Mouse (Mus musculus) limb, embryonic 15.5 days (tissue): Measurements from ENCODE around the gene Frrs1l. TPM values are rescaled to one million over a fixed set of nuclear protein-coding genes. Genes with fewer than 3 reads are reported as not detected.
A peak's percentile ranks its signal among the peaks of the same experiment; 100 is the strongest.

Source experiments
- ATAC-seq: fragments of 200-750 bp; cut with Nextera tagmentation; 2 replicates; pipeline ENCODE4 v1.8.0; 2017; ENCODE audit warnings: low read depth, moderate TSS enrichment; ENCODE audit not compliant: insufficient number of reproducible peaks, low FRiP score, low TSS enrichment
- H3K27ac ChIP-seq: fragments of 300-500 bp; sonication (generic); 2 replicates; pipeline ENCODE4 v1.5.1; 2015; ENCODE audit warnings: moderate library complexity, mild to moderate bottlenecking, inconsistent platforms
- H3K27me3 ChIP-seq: fragments of 300-500 bp; sonication (generic); 2 replicates; pipeline ENCODE4 v1.6.1; 2015; ENCODE audit warnings: inconsistent platforms
- H3K36me3 ChIP-seq: fragments of 300-500 bp; sonication (generic); 2 replicates; pipeline ENCODE4 v1.6.1; 2015; ENCODE audit warnings: inconsistent platforms
- H3K4me1 ChIP-seq: fragments of 300-500 bp; sonication (generic); 2 replicates; pipeline ENCODE4 v1.6.1; 2015; ENCODE audit warnings: inconsistent platforms
- H3K4me2 ChIP-seq: fragments of 300-500 bp; sonication (generic); 2 replicates; pipeline ENCODE4 v1.6.1; 2015; ENCODE audit warnings: mild to moderate bottlenecking, inconsistent platforms
- H3K4me3 ChIP-seq: fragments of 300-500 bp; sonication (generic); 2 replicates; pipeline ENCODE4 v1.5.1; 2015; ENCODE audit warnings: mild to moderate bottlenecking, inconsistent platforms
- H3K9ac ChIP-seq: fragments of 300-500 bp; sonication (generic); 2 replicates; pipeline ENCODE4 v1.6.1; 2015; ENCODE audit warnings: inconsistent platforms
- H3K9me3 ChIP-seq: fragments of 300-500 bp; sonication (generic); 2 replicates; pipeline ENCODE4 v1.6.1; 2016; ENCODE audit warnings: inconsistent platforms
- WGBS: fragments of 180-500 bp; shearing (Covaris S2); methylation state at CpG from one replicate; pipeline ENCODE4 v1.1.7; 2015; 5-methylcytosine and 5-hydroxymethylcytosine counted together
- polyA plus RNA-seq: library from polyadenylated mRNA; unstranded; fragments of >200 nt; fragmentation: Nextera tagmentation; extraction: Ambion mirVana; gene quantifications from 2 replicates; pipeline ENCODE4 v1.2.1, GENCODE M21; 2015

Frrs1l gene
- polyA plus RNA-seq, 1 experiment from 2014 or later, result 2.5 TPM

DNA sequence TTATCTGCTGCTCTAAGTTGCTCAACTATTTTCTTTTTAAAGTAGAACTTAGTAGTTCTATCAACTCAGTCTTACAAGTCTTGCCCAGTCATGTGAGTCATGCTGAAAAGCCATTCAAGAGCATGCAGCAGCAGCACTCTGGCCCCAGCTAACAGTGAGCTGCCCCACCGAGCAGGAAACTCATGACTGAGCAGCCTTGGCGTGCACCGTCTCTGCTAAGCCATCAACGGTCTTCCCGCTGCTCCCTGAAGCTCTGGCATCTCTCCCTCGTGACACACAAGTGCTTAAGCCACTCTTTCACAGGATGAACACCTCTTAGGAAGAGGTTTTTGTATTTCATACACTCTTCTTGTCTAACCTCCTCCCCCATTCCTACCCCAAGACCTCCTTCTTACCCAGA lies 53.1 kb downstream of the Frrs1l start:
- ATAC-seq, result no peak
- Histone ChIP-seq H3K4me3 (no peak overlapping the region), H3K9ac (no peak overlapping the region), H3K36me3 (peaks cover 41% of the 10 kb centered on the region), H3K4me1 (0 out of 2 replicates have a peak, but pooled peaks cover 4% of the 10 kb centered on the region), H3K27ac (no peak overlapping the region), H3K4me2 (no peak overlapping the region), H3K27me3 (no peaks in the 10 kb centered on the region), H3K9me3 (no peaks in the 10 kb centered on the region)
- 59% methylated on average over 6 of the region's 6 CpGs for WGBS

DNA sequence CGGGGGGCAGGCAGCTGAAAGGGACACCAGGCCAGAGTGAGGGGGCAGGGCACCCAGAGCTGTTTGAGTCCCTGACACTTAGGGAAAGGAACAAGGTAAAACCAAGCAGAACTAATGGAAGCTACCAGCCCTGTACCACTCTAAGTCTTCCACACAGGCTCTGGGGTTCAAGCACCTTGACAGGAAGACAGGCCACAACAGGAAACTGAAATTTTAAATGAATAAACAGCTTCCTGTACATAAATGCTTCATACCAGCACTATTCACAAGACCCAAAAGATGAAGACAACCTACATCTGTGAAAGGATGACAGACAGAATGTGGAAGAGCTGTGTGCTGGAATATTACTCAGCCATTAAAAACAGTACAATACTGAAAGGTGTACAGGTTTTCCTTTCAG lies 54.9 kb downstream of the Frrs1l start:
- no peaks in the 10 kb centered on the region for H3K9me3 ChIP-seq
- WGBS, result no CpG with 5 or more reads among the region's 1 CpGs
- H3K4me1 ChIP-seq, result no peaks in the 10 kb centered on the region
- no peak overlapping the region for H3K27ac ChIP-seq
- no peak overlapping the region for H3K4me3 ChIP-seq
- no peaks in the 10 kb centered on the region for H3K27me3 ChIP-seq
- H3K4me2 ChIP-seq, result no peak overlapping the region
- no peak for ATAC-seq
- H3K9ac ChIP-seq, result no peak overlapping the region
- peaks cover 46% of the 10 kb centered on the region for H3K36me3 ChIP-seq

DNA sequence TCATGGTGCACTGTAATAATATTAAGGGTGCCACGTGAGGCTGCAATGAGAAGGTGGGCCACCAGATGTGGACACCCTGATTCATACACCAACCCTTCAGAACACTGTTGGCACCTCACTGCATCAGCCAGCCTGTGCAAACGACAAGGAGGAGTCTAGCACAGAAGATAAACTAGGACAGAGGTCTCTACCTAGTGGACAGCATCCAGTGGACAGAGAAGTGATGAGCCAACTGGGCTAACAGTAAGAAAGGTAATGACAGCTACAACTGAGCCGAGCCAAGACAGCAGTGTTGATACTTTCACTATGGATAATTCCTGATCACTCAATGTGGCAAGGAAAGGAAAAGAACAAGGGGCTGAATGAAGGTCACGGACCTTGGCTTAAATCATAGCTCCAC lies 57.0 kb downstream of the Frrs1l start:
- no peak overlapping the region for H3K9ac ChIP-seq
- H3K27me3 ChIP-seq, result no peaks in the 10 kb centered on the region
- H3K4me1 ChIP-seq, result no peaks in the 10 kb centered on the region; the same call in 1 of the 2 replicates
- WGBS, result 96% methylated on average over 4 of the region's 4 CpGs
- H3K27ac ChIP-seq, result no peak overlapping the region
- no peak overlapping the region for H3K4me3 ChIP-seq
- no peaks in the 10 kb centered on the region for H3K9me3 ChIP-seq
- no peak overlapping the region for H3K4me2 ChIP-seq
- ATAC-seq, result no peak
- peaks cover 51% of the 10 kb centered on the region for H3K36me3 ChIP-seq

DNA sequence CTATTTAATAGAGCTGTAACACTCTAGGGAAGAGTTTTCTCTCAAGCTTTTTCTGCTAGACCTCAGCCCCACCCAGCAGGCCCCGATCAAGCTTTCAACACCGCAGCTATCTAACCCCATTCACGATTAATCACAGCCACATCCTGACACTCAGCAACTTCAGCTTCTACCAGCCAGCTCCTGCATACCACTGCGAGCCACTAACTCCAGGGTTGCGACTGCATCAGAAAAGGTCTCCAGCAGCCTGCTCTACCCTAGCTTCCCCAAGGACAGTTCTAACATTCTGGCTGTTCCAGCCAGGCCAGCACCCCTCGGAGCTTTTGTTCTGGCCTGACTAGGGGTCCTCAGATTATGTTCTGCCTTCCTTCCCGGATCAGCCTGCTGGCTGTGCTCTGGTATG lies 58.1 kb downstream of the Frrs1l start:
- 70% methylated on average over 7 of the region's 7 CpGs for WGBS
- H3K4me3 ChIP-seq, result no peak overlapping the region
- no peaks in the 10 kb centered on the region; the same call in 1 of the 2 replicates for H3K4me1 ChIP-seq
- peaks cover 54% of the 10 kb centered on the region for H3K36me3 ChIP-seq
- H3K4me2 ChIP-seq, result no peak overlapping the region
- H3K27me3 ChIP-seq, result no peaks in the 10 kb centered on the region
- H3K9me3 ChIP-seq, result no peaks in the 10 kb centered on the region
- no peak for ATAC-seq
- no peak overlapping the region for H3K27ac ChIP-seq
- no peak overlapping the region for H3K9ac ChIP-seq

GRCm38 (mm10) chr4:56930312-56930711 lies 59.9 kb downstream of the Frrs1l start:
- H3K27me3 ChIP-seq, result no peaks in the 10 kb centered on the region
- no peaks in the 10 kb centered on the region for H3K9me3 ChIP-seq
- H3K4me2 ChIP-seq, result no peak overlapping the region
- H3K27ac ChIP-seq, result no peak overlapping the region
- H3K4me3 ChIP-seq, result no peak overlapping the region
- ATAC-seq, result no peak
- H3K9ac ChIP-seq, result no peak overlapping the region
- no peaks in the 10 kb centered on the region; the same call in 1 of the 2 replicates for H3K4me1 ChIP-seq
- 77% methylated on average over 4 of the region's 4 CpGs for WGBS
- H3K36me3 ChIP-seq, result peaks cover 54% of the 10 kb centered on the region

DNA sequence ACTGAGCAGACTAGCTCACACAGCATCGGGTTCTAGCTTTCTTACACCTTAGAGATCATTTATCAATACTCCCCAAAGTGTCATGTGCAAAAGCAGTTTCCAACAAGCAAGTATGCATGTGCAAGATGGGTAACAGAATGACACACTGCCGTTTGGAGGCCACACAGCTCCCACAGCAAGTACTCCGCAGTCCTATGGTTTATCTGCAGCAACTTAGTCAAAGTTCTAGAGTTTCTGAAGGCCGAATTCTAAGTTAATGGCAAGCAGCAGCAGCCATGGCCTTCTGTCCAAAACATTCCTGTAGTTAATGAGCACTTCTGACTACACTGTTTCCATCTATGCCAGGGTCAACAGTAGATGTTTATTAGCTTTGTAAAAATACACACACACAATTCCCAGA lies 63.2 kb downstream of the Frrs1l start:
- Histone ChIP-seq H3K27ac (no peak overlapping the region), H3K9me3 (no peaks in the 10 kb centered on the region), H3K36me3 (peaks cover 58% of the 10 kb centered on the region), H3K4me2 (no peak overlapping the region), H3K9ac (no peak overlapping the region), H3K4me1 (no peaks in the 10 kb centered on the region; the same call in 1 of the 2 replicates), H3K4me3 (no peak overlapping the region), H3K27me3 (no peaks in the 10 kb centered on the region)
- no peak for ATAC-seq
- WGBS, result 69% methylated on average over 4 of the region's 4 CpGs

DNA sequence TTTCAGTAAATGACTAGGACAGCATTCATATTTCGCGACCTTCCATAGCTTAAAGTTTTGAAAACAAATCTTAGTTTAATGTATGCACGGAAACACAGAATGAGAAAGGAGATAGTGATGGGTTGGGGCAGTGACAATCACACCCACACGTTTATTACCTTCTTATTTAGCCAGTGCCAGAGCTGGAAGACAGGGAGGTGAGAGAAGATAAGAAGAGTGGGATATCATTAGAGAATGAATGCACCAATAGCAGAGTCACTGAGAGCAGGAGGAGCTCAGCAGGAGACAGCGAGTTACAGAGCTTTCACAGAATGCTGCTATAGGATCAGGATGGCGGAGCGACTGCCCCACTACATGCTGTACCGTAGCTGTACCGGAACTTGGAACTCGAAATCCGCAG lies 68.0 kb downstream of the Frrs1l start:
- H3K4me1 ChIP-seq, result no peaks in the 10 kb centered on the region
- WGBS, result 94% methylated on average over 11 of the region's 11 CpGs
- no peak for ATAC-seq
- no peaks in the 10 kb centered on the region for H3K9me3 ChIP-seq
- no peak overlapping the region for H3K4me2 ChIP-seq
- H3K27ac ChIP-seq, result no peak overlapping the region
- H3K36me3 ChIP-seq, result peaks cover 58% of the 10 kb centered on the region
- H3K9ac ChIP-seq, result no peak overlapping the region
- no peaks in the 10 kb centered on the region for H3K27me3 ChIP-seq
- H3K4me3 ChIP-seq, result no peak overlapping the region

DNA sequence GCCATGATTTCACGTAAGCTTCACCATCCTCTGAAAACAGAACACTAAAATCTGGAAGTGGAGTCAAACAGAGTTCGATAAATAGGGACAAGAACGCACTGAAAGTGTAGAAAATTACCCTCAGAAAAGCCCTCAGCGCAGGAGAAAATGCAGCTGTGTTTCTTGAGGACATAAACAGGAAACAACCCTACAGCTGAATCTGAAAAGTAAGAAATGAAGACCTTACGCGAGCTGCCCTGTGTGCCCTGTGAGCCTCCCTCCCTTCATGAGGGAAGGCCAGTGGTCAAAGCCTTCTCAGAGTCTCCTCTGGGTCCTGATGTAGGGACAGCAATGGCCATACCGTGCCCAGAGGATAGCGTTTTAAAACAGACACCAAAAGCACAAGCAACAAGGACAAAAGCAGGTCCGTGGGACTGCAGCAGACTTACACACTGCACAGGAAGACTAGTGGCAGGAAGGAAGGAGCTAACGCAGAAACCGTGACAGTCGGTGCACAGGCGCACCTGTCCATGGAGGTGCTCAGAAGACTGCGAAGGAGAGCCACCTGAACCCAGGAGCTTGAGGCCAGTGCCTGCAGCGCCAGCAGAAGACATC lies 74.4 kb downstream of the Frrs1l start:
- Histone ChIP-seq H3K9ac (no peak overlapping the region), H3K9me3 (no peaks in the 10 kb centered on the region), H3K4me3 (no peak overlapping the region), H3K36me3 (peaks cover 45% of the 10 kb centered on the region), H3K27ac (no peak overlapping the region), H3K4me2 (no peak overlapping the region), H3K27me3 (no peaks in the 10 kb centered on the region), H3K4me1 (no peaks in the 10 kb centered on the region; the same call in 1 of the 2 replicates)
- ATAC-seq, result no peak
- 87% methylated on average over 15 of the region's 15 CpGs for WGBS

GRCm38 (mm10) chr4:56914761-56915160 lies 75.4 kb downstream of the Frrs1l start:
- H3K4me3 ChIP-seq, result no peak overlapping the region
- no peak for ATAC-seq
- no peak overlapping the region for H3K4me2 ChIP-seq
- 90% methylated on average over 1 of the region's 1 CpGs for WGBS
- no peaks in the 10 kb centered on the region for H3K9me3 ChIP-seq
- H3K27me3 ChIP-seq, result no peaks in the 10 kb centered on the region
- no peak overlapping the region for H3K9ac ChIP-seq
- no peaks in the 10 kb centered on the region; the same call in 1 of the 2 replicates for H3K4me1 ChIP-seq
- H3K27ac ChIP-seq, result peak overlapping the region; percentile 30; the same call in 1 of the 2 replicates
- H3K36me3 ChIP-seq, result peaks cover 46% of the 10 kb centered on the region

- H3K4me3 ChIP-seq, result no peak overlapping the region
- no peak for ATAC-seq
- H3K27ac ChIP-seq, result peak overlapping the region; percentile 30
- WGBS, result 84% methylated on average over 6 of the region's 6 CpGs
- no peak overlapping the region for H3K4me2 ChIP-seq
- H3K9ac ChIP-seq, result no peak overlapping the region
- peaks cover 50% of the 10 kb centered on the region for H3K36me3 ChIP-seq
- no peaks in the 10 kb centered on the region for H3K9me3 ChIP-seq
- H3K27me3 ChIP-seq, result no peaks in the 10 kb centered on the region
- H3K4me1 ChIP-seq, result no peaks in the 10 kb centered on the region; the same call in 1 of the 2 replicates
Measured at GRCm38 (mm10) chr4:56914338-56914737, 75.9 kb downstream of the Frrs1l start.

DNA sequence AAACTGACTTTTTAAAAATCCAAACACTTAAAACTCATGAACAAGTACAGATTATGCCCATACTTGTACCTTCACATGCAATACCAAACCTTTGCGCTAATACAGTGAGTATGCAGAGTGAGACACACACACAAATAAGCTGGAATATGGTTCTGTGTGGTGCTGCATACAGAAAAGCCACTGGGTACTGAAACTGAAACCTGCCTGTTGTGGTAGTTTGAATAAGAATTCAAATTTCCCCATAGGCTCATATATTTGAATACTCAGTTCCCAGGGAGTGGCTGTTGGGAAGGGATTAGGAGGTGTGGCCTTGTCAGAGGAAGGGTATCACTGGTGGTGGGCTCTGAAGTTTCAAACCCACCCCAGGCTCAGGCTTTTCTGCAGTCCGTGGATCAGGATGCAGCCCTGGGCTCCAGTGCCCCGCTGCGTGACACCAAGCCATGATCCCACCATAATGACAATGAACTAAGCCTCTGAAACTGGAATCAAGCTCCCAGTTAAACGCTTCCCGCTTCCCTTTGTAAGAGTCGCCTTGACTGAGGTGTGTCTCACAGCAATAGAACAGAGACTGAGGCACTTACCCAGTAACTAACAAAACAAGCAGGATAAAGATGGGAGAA lies 77.7 kb downstream of the Frrs1l start:
- H3K27ac ChIP-seq, result no peak overlapping the region
- no peaks in the 10 kb centered on the region for H3K9me3 ChIP-seq
- no peak for ATAC-seq
- H3K9ac ChIP-seq, result no peak overlapping the region
- WGBS, result 90% methylated on average over 7 of the region's 7 CpGs
- no peaks in the 10 kb centered on the region for H3K27me3 ChIP-seq
- H3K4me3 ChIP-seq, result no peak overlapping the region
- peaks cover 51% of the 10 kb centered on the region for H3K36me3 ChIP-seq
- no peaks in the 10 kb centered on the region; the same call in 1 of the 2 replicates for H3K4me1 ChIP-seq
- H3K4me2 ChIP-seq, result no peak overlapping the region

- Histone ChIP-seq H3K4me2 (no peak overlapping the region), H3K4me3 (no peak overlapping the region), H3K27me3 (no peaks in the 10 kb centered on the region), H3K27ac (no peak overlapping the region), H3K9me3 (no peaks in the 10 kb centered on the region), H3K9ac (no peak overlapping the region), H3K36me3 (peaks cover 40% of the 10 kb centered on the region), H3K4me1 (no peaks in the 10 kb centered on the region; the same call in 1 of the 2 replicates)
- WGBS, result 23% methylated on average over 3 of the region's 3 CpGs
- ATAC-seq, result no peak
Measured at GRCm38 (mm10) chr4:56909568-56909967, 80.6 kb downstream of the Frrs1l start.
